Mouse (Mus musculus): ENCODE measurements at regions not wholly inside any gene's neighbourhood (a gene's known extent, or its start where the extent isn't known, plus 50 kb on each side); places are given as distances from the start of the nearest gene placed in this dataset.
A peak's percentile ranks its signal among the peaks of the same experiment; 100 is the strongest.

DNA sequence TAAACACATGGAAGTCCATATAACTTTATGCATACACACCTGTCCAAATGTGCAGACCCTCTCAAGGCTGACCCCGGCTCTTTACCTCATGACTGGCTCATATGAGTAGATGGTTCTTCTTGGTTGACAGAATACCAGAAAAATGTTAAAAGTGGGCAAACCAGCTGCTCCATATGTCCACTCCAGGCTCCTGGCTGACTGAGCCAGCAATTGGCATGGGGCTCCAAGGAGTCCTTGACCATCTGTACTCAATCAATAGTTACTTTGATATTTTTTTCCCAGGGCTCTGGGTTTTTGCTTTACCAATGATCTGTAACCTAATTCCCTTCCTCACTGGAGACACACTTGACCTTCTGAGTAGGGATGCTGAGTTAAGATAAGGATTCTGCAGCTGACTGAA lies 345.5 kb downstream of the Ccser2 start:
- no peak for DNase-seq (ENCODE audit: low spot score in 2 of 2)

DNA sequence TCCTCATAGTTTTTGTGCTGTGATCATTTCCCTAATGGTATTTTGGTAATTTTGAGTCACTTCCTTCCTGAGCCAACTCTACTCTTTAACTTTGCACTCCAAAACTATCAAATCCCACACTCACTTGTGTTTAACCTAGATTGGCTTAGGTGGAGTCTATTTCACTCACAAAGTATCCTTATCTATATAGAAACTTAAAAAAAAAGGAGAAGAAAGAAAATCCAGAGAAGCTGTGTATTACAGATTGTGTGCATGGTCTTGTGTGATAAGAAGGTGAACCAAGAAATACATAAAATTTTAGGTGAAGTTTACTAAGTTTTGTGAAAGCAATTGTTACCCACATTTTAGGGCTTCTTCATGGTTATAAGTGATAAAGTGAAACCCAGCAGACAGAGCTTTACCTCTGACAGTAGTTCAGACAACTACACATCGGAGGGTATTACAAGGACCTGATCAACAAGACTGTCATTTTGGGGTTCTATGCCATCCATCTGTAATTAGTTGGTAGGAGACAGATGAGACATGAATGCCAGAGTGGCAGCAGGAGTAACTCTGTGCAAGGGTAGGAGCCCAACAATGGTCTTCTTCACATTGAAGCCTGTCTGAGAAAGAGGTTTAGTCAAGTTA lies 350.0 kb downstream of the Ccser2 start:
- DNase-seq (ENCODE audit: low spot score in 2 of 2), result no peak

DNA sequence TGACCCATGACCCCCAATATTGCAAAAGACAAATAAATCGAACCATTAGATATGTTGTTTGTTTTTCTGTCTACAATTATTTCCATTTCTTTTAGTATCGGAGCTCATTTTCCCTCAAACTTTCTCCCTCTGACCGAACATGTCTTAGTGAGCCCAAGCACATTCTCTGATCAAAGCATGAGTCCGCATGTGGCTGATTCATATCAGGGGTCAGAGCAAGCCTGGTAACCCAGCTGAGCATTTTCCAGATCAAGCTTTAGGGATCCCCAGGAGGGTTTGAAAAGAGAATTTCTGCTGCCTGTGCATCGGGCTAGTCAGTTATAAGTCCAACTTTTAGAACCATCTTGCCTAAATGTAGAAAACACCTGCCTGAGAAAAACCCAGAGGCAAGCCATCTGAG lies 350.6 kb downstream of the Ccser2 start:
- no peak for DNase-seq (ENCODE audit: low spot score in 2 of 2)

DNA sequence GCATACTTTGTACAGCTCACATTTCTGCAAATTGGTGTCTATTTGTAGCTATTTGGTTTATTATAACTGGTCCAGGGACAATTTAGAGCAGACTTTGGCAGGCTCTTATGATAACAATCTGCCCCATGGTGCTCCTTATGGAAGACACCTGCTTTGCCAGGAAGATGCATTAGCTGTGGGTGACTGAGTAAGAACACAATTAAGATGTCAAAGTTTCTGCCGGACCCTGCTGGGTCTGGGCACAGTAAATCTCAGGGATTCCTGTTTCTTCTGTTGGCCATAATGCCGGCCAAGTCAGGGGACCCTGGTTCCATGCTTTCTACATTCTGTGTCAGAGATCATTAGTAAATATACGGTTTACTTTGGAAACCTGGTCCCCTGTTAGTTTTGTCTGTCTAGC lies 353.7 kb downstream of the Ccser2 start:
- no peak for DNase-seq (ENCODE audit: low spot score in 2 of 2)

DNA sequence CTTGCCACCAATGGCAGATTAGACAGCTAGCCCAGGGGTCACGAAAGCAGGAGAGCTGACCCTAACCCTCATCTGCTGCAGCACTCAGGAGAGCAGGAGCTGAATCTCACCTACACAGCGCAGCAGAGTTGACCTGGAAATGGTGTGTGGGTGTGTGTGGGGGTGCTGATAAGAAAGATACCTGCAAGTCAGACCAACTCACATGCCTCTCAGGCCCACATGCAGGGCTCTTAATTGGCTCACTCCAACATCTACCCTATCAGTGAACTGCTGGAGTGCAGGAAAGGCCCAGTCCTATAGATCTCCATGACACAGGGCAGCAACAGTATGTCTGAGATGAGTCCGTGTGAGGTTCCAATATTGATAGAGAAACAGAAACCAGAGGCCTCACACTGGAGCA lies 355.7 kb downstream of the Ccser2 start:
- DNase-seq (ENCODE audit: low spot score in 2 of 2), result no peak

DNA sequence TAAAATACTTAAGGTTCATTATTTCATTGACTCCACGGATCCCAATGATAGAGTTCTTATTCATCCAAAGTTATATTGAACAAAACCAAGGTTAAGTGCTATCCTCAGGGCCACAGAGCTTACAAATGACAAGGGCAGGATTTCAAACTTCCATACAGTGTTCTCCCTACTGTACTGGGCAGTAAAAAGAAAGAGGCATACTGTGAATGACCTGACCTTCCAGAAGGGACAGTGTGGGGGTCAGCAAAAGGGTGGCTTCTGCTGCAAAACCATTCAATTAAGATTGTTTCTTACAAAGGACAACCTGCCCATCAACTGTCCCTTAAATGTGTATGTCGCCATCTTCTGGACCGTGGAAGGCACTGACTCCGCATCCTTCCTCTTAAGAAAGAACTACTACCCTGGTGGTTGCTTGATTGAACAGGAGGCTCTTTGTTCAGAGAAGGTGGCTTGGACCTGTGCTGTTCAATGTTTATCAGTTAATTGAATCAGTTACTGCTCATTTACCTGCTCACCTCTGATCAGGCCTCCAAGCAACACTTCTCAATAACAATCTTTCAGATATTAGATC lies 384.4 kb downstream of the Ccser2 start:
- DNase-seq (ENCODE audit: low spot score in 2 of 2), result peak in 1 of 2 experiments; percentile 31

DNA sequence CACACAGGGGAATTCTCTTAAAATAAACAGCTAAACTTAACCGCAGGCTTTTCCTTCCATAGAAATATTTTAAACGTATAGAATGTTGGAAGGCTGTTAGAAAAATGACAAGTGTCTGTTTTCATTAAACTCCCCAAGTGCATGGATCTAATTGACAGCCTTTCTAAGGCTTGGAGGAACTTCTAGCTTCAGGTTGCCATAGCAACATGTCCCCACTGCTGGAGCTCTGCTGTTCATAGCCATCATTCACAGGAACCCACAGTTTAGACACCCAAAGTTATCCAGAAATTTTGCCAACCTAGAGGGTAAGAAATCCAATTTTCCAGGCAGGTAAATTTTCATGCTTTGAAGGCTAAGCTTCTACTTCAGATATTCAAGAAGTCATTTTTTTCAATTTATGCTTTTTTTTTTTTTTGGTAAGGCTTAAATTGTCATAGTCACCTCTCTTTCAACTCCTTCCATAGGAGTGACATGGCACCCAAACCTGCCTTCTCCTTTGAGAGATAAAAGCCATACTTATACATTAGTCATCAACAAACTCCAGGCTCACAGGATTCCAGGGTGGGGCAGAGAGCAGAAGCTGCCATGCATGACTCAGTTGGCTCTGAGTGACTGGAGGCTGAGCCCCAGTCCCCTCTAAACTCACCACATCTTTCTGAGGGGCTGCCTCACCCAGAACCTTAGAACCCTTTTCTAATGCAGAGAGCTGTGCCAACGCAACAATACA lies 385.1 kb downstream of the Ccser2 start:
- peak in 1 of 2 experiments; percentile 13 for DNase-seq (ENCODE audit: low spot score in 2 of 2)

DNA sequence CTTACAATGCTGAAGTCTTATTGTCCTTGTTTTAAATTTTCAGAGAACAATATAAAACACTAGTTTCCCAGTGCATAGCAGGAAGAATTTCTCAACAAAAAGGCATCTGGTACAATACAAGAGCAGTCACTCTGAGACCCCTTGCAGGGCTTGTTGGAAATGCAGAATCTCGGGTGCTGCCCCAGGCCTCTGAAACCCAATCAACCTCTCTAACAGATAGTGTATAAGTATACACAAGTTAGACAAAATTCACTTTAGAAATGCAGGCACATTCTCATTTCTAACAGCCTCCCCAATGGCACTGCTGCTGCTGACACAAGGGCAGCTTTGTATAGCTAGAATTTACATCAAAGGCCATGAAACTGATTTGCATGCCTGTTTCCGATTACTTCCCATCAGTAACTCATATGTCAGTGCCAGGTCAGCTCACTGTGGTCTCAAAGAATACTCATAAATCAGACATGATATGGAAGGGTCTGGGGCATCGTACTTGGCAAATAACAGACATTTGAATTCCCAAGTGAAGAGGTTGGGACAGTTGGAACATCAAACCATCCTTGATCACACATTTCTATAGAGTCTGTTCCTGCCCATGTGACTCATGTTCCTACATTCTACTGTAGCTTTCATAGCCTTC lies 405.2 kb downstream of the Ccser2 start:
- DNase-seq (ENCODE audit: low spot score in 2 of 2), result no peak

DNA sequence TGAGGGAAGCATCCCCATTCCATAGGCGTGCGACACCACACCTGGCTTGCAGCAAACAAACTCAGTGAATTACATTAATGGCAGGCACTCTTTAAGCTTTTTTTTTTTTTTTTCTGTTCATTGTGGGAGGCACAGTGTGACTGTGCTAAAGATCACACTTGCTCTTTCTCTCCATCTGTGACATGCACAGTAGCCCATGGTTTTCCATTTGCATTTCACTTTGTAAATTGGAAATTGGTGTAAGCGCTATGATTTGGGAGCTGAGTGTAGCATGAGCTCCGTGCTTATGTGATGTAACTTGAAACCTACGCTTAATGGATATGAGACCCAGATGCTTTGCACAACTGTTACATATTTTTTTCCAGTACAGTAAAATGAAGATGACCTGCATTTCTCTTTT lies 431.2 kb downstream of the Ccser2 start:
- no peak for DNase-seq (ENCODE audit: low spot score in 2 of 2)

DNA sequence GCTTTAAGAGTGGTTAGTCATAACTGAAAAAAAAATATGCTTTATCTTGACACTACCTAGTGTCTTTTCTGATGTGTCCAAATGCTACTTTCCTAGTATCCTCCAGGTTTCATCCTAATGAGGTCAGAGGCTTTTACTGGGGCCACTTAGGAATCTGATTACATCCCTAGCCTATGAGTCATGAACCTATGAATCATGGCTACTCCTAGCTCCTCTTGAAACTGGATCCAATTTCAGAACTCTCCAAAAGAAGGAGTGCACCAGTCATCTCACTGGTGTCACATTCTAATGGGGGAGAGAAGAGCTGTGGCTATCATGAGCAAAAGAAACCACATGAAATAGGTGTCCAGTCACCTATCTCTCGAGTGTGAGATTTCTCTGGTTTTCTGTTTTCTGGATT lies 432.6 kb downstream of the 4930474N05Rik start:
- no peak for DNase-seq (ENCODE audit: low spot score in 2 of 2)

DNA sequence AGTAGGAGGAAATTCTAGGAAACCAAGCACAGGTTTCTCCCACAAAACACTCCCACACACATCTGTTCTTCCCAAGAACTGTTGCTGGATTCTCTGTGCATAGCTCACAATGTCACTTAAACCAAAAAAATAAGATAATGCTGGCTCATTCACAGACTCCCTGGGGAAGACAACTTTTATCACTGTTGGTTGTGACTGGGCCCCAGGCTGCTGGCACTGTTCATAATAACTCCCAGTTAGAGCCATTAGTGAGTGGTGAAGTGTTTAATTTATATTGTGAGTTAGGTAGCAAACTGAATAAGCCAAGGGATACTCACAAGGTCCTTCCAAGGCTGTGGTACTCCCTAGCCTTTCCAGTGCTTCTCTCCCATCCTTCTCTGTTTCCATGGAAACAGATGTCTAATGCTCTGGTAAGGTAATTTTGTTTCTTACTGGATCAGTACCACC lies 430.9 kb downstream of the 4930474N05Rik start:
- peak; percentile 63 to 81 for DNase-seq (ENCODE audit: low spot score in 2 of 2)

DNA sequence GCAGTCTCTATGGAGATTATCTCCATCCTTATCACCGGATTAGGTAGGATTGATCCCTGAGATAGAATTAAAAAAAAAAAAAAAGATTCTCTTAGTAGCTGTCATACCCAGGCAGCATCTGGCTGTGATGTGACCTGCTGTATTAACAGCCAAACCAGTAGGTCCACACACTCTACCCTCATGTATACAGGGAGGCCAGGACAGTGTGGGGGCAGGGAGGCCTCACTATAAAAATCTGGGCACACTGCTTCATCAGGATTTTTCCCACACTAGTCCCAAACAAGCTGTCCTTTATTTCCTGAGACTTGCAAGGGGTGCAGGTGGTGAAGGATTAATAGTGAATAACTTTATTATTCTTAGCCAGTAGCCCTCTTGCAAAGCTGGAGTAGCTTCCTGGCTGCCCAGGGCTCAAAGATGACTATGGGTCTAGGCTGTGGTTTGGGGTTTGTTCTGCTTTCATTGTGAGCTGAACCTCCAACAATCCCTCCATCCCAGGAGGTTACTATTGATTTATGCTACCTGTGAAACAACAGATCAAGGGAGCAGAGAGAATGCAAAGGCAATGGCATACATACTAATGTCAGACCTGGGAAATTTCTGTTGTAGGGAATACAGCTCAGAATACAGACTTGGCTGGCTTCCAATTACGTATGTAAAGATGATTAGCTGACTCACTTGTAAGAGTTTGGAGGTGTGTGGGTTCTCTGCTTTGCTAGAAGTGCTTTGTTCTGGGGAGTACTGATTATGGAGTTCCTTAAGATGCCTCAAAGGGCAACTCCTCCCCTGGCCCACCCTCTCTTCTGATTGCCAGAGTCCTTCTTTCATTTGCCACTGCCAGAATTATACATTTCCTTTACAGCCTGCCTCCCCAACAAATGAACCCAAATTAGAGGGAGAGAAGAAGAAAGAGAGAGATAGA lies 407.6 kb downstream of the 4930474N05Rik start:
- DNase-seq (ENCODE audit: low spot score in 2 of 2), result no peak

DNA sequence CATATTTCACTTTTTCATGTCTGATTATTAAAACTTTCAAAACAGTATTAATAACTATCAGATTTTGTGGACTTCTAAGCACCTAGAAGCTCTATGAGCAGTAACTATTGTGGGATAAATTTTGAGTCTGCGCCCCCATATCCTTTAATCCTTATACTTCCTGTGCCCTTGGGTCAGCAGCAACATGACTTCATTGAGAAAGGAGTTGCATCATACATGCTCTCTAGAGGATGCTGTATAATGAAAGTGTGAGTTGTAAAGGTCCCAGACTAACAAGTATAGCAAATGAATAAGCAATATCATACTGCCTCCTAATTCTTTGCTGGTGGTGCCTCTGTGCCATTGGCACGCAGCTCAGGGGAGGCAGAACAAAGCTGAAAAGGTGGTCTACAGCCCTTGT lies 404.6 kb downstream of the 4930474N05Rik start:
- DNase-seq (ENCODE audit: low spot score in 2 of 2), result no peak

DNA sequence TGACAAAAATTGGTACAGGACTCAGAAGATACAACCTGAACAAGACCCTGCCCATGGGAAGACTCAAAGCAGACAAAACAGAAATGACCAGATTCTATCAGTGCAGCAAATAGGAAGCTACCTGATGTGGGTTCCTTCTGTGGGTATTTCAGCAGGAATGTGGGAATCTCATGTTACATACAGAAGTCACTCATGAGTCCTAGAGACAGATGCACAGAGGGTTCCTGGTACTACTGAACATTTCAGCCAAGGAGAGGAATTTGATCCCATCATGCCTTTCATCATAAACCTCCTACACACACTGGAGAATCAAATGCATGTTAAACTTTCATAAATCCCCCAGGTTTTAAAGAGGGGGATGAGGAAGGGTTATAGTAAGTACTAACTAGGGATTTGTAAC lies 390.8 kb downstream of the 4930474N05Rik start:
- no peak for DNase-seq (ENCODE audit: low spot score in 2 of 2)

DNA sequence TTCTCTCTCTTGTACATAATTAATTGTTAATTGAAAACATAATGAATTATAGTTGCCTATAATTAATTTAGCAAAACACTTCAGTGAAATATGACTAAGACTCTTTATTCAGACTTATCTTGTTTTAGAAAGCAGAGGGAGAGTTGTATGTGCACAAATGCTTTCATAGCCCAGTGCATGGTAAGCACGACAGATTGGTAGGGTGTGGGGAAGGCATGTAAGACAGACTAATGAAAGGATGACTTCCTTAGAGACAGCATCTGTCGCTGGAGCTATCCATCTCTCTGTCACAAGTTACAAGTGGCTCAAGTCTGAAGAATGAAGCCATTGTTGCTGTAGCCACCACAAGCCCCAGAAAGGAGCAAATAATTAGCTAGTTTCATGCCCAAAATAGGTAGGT lies 376.9 kb downstream of the 4930474N05Rik start:
- no peak for DNase-seq (ENCODE audit: low spot score in 2 of 2)

DNA sequence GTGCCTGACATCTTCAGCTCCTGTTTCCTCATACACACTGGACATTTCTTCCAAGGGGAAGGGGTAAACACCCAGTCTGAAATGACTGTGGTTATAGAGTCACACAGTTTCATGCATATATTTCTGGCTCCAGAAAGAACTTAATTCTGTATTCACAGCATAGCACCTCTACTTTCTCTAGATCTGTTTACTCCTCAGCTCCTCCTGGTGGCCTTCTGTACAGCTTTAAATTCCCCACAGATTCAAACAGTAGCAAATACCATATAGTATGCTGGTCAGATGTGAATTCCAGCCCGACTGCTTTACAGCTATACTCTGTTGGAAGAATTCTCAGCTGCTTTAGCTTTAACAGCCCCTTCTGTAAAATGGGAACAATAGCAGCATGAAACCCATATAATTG lies 375.6 kb downstream of the 4930474N05Rik start:
- no peak for DNase-seq (ENCODE audit: low spot score in 2 of 2)

DNA sequence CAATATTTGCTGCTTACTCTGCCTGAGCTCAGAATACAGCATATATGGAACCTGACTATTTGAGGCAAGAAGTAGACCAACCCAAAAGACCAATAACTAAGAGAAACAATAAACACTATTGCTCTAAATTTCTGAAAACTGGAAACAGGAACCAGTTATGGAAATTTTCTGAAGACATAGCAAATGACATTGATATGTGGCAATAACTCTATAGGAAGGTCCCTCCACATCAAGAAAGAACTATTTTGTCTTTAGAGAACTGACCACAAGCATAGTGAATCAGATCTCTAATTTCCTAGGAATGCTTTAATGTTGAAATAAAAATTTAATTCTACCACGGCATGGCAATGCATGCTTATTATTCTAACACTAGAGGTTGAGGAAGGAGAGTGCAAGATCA lies 358.3 kb downstream of the 4930474N05Rik start:
- no peak for DNase-seq (ENCODE audit: low spot score in 2 of 2)

DNA sequence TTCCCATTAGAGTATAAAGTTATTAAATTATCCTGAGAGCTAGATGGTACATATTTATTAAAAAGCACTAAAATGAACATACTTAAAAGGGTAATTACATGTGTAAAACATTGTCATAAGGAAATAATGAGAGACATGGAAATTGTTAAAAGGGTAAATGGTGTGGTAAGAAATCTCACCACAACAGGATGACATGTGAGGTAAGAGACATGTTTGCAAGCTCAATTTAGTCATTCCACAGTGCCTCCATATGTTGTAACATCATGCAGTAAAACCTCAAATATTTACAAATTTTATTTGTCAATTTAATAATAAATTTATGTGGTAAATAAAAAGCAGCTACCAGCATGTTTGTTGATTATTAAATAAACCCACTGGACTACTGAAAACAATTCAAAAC lies 355.4 kb downstream of the 4930474N05Rik start:
- no peak for DNase-seq (ENCODE audit: low spot score in 2 of 2)

DNA sequence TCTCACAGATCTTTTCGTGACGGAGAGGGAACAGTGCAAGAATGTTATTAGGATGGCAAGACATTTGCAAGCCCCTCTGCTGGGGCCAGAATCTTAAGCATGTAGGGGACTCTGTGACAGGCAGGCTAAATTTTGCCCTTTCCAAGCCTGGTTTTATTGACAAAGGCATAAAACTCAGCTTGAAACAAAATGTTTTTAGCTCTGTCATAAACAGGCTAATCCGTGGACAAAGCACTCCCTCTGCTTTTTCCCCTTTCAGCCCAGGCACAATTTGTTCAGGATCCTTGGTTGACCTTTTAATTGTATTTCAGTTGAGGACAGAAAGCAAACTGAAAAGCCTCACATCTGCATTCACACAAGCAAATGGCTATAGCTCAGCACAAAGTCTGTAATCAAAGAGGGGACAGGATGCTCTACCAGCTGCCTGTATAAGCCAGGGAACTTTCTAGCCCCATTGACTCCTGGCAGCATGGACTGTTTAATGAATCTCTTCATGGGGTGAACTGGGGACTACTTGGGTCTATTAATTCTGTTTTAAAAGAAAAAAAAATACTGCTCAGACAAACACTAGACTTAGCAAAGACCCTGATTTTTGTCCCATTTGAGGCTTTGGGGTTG lies 320.0 kb downstream of the 4930474N05Rik start:
- no peak for DNase-seq (ENCODE audit: low spot score in 2 of 2)

DNA sequence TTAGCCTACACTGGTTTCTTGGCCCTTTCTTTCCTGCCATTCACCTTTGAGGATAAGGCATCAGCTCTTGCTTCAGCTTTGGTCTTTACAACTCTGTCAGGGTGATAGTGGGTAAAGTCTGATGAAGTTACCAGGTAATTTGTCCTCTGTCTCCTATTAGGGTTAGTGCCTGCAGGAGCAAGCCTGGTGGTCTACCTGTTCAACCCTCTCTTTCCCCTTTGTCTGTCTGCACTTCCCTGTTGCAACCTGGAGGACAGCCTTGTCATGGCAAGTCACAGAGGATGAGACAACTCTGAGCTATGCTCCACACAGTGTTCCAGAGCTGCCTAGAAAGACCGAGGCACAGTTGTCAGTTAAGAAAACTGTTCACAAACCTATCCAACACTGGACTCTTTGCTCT lies 319.5 kb downstream of the 4930474N05Rik start:
- DNase-seq (ENCODE audit: low spot score in 2 of 2), result no peak

All from frontal cortex, postnatal 36 days (tissue).